5 mouse cellular contexts compared by ENCODE assay signal in the genomic region with DNA sequence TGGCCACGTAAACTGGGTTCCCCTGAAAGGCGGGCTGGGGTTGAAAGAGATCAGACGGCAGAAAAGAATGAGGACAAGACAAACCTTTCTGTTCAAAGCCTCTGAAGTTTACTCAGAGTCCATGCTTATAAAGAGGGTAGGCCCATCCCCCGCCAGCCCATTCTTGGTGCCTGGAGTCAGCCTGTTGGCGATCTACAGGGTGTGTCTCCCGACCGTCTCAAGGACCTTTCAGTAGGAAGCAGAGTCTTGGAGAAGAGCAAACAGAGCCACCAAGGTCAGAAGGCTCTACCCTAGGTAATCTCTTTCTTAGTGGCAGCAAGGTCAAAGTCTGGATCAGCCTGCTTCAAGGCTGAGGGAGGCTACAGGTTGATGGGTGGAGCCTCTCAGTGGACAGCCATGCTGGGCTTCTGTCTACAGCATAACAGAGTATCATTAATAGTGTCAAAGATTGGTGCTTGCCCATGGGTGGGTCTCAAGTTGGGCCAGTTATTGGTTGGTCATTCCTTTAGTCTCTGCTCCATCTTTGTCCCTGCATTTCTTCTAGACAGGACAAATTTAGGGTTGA. TPM values are rescaled to one million over a fixed set of nuclear protein-coding genes. Genes with fewer than 3 reads are reported as not detected.
"Had no signal": no experiment of that assay in that cellular context is flagged by ENCODE, and none has a peak within 500 bp of the region (broad histone marks: within the 10 kb centered on the region; RNA-seq: fewer than 3 reads in every experiment).

No protein-coding gene starts in this region.

RNA-seq across cellular contexts. Expression of gene Ube2u, which starts 20.5 kb away (rescaled TPM):
- total RNA-seq: megakaryocyte, adult 5-6 weeks; megakaryocyte-erythroid progenitor cell, adult 5-6 weeks had no signal
- polyA plus RNA-seq: myocyte; small intestine, adult 2 months; thymus, postnatal 0 days had no signal
